ENCODE assay signal across 11 mouse cellular contexts in genomic region chr7:99020353-99020752, GRCm38 (mm10).
DNase-seq lines count a peak whose midpoint lies in the region; ATAC-seq and TF ChIP-seq lines count a peak whose summit lies in the region.
"Had no signal": no experiment of that assay in that cellular context is flagged by ENCODE, and none has a peak within 500 bp of the region (broad histone marks: within the 10 kb centered on the region; RNA-seq: fewer than 3 reads in every experiment).

No protein-coding gene starts in this region.

- H3K27me3 ChIP-seq in stomach, embryonic 16.5 days (ENCODE audit: control insufficient read depth, insufficient read depth, low read length), result no peaks in the 10 kb centered on the region
- H3K27me3 ChIP-seq in stomach, postnatal 0 days (ENCODE audit: control insufficient read depth, insufficient read depth, low read length), result no peaks in the 10 kb centered on the region
- H3K27me3 ChIP-seq in heart, embryonic 15.5 days, result no peaks in the 10 kb centered on the region
- H3K27me3 ChIP-seq in midbrain, embryonic 13.5 days, result no peaks in the 10 kb centered on the region
- H3K27me3 ChIP-seq: lung, embryonic 15.5 days had no signal

- no peak for ATAC-seq in stomach, embryonic 16.5 days (ENCODE audit: insufficient read depth, low FRiP score)
- ATAC-seq in stomach, postnatal 0 days (ENCODE audit: low FRiP score, low TSS enrichment), result no peak
- peak; percentile 60; the same call in 1 of the 2 replicates for ATAC-seq in heart, embryonic 15.5 days (replicated peaks; ENCODE audit: insufficient number of reproducible peaks, insufficient read depth, low FRiP score, low read depth)
- no peak for ATAC-seq in midbrain, embryonic 13.5 days

- no peaks in the 10 kb centered on the region for H3K36me3 ChIP-seq in stomach, embryonic 16.5 days (ENCODE audit: control insufficient read depth, insufficient read depth, low read length)
- H3K36me3 ChIP-seq in stomach, postnatal 0 days (ENCODE audit: control insufficient read depth, insufficient read depth, low read length), result no peaks in the 10 kb centered on the region
- no peaks in the 10 kb centered on the region for H3K36me3 ChIP-seq in heart, embryonic 15.5 days
- H3K36me3 ChIP-seq in midbrain, embryonic 13.5 days, result no peaks in the 10 kb centered on the region
- H3K36me3 ChIP-seq: lung, embryonic 15.5 days had no signal

- peak overlapping the region; percentile 27; the same call in 1 of the 2 replicates for H3K27ac ChIP-seq in stomach, embryonic 16.5 days (ENCODE audit: low read length)
- no peak overlapping the region for H3K27ac ChIP-seq in stomach, postnatal 0 days (replicated peaks)
- peak overlapping the region; percentile 81 for H3K27ac ChIP-seq in gastrocnemius, adult 2 months
- peak overlapping the region; percentile 62 for H3K27ac ChIP-seq in heart, embryonic 15.5 days
- H3K27ac ChIP-seq in midbrain, embryonic 13.5 days, result no peak overlapping the region
- H3K27ac ChIP-seq: lung, embryonic 15.5 days had no signal

- WGBS in stomach, embryonic 16.5 days, result 20% methylated on average over 4 of the region's 4 CpGs
- 15% methylated on average over 4 of the region's 4 CpGs for WGBS in stomach, postnatal 0 days
- WGBS in heart, embryonic 15.5 days, result 15% methylated on average over 4 of the region's 4 CpGs
- WGBS in midbrain, embryonic 13.5 days, result 76% methylated on average over 4 of the region's 4 CpGs

- no peak overlapping the region for H3K4me3 ChIP-seq in stomach, embryonic 16.5 days (replicated peaks; ENCODE audit: low read length)
- no peak overlapping the region for H3K4me3 ChIP-seq in stomach, postnatal 0 days (ENCODE audit: low read depth, low read length)
- H3K4me3 ChIP-seq in gastrocnemius, adult 2 months, result peak overlapping the region; percentile 0
- no peak overlapping the region for H3K4me3 ChIP-seq in heart, embryonic 15.5 days
- H3K4me3 ChIP-seq in midbrain, embryonic 13.5 days (replicated peaks), result no peak overlapping the region
- H3K4me3 ChIP-seq: lung, embryonic 15.5 days had no signal

- no peak for TF ChIP-seq EP300 in stomach, postnatal 0 days (optimal IDR thresholded peaks at IDR 0.05)

- H3K9ac ChIP-seq in stomach, embryonic 16.5 days (ENCODE audit: low read length), result peak overlapping the region; percentile 26; the same call in 1 of the 2 replicates
- no peak overlapping the region for H3K9ac ChIP-seq in stomach, postnatal 0 days (ENCODE audit: low read length)
- H3K9ac ChIP-seq in heart, embryonic 15.5 days, result no peak overlapping the region
- no peak overlapping the region for H3K9ac ChIP-seq in midbrain, embryonic 13.5 days (replicated peaks)
- H3K9ac ChIP-seq: lung, embryonic 15.5 days had no signal

- no peaks in the 10 kb centered on the region for H3K9me3 ChIP-seq in stomach, embryonic 16.5 days (replicated peaks; ENCODE audit: control insufficient read depth, low read length)
- H3K9me3 ChIP-seq in stomach, postnatal 0 days (ENCODE audit: control insufficient read depth, low read length), result no peaks in the 10 kb centered on the region
- no peaks in the 10 kb centered on the region for H3K9me3 ChIP-seq in heart, embryonic 15.5 days (replicated peaks)
- H3K9me3 ChIP-seq in midbrain, embryonic 13.5 days, result no peaks in the 10 kb centered on the region
- H3K9me3 ChIP-seq: lung, embryonic 15.5 days had no signal

- no peak overlapping the region; the same call in 1 of the 2 replicates for H3K4me2 ChIP-seq in stomach, embryonic 16.5 days (ENCODE audit: low read depth, low read length)
- H3K4me2 ChIP-seq in stomach, postnatal 0 days (replicated peaks; ENCODE audit: low read depth), result no peak overlapping the region
- no peak overlapping the region for H3K4me2 ChIP-seq in heart, embryonic 15.5 days
- H3K4me2 ChIP-seq in midbrain, embryonic 13.5 days (replicated peaks), result no peak overlapping the region
- H3K4me2 ChIP-seq: lung, embryonic 15.5 days had no signal

- no peak for TF ChIP-seq CTCF in stomach, postnatal 0 days (IDR thresholded peaks at IDR 0.05; ENCODE audit: low read depth)
- TF ChIP-seq CTCF in gastrocnemius, adult 2 months (IDR thresholded peaks at IDR 0.05), result no peak

- intact Hi-C loops in gastrocnemius, adult 2 months (cut with DNase I), result no loop called here

- peaks cover 26% of the 10 kb centered on the region for H3K4me1 ChIP-seq in stomach, embryonic 16.5 days (ENCODE audit: control insufficient read depth, insufficient read depth, low read length)
- peaks cover 5% of the 10 kb centered on the region; the same call in 1 of the 2 replicates for H3K4me1 ChIP-seq in stomach, postnatal 0 days (replicated peaks; ENCODE audit: control insufficient read depth, insufficient read depth)
- peaks cover 27% of the 10 kb centered on the region for H3K4me1 ChIP-seq in heart, embryonic 15.5 days (replicated peaks)
- peaks cover 4% of the 10 kb centered on the region; the same call in 1 of the 2 replicates for H3K4me1 ChIP-seq in midbrain, embryonic 13.5 days (replicated peaks)

- no peak for DNase-seq in stomach, postnatal 0 days (ENCODE audit: low spot score)
- peak; percentile 79 for DNase-seq in gastrocnemius, adult 2 months
- peak; percentile 63 for DNase-seq in lung, postnatal 36 days
- no peak for DNase-seq in layer of hippocampus, adult 11-12 months (ENCODE audit: low spot score)
- DNase-seq in kidney, postnatal 36 days, result no peak
- DNase-seq: cerebellum, postnatal 14 days; thymus, postnatal 14 days had no signal

Comparison
In these comparisons a context has a peak if more than half of its experiments do, and no peak if none do; other contexts are left out.
1. H3K27ac ChIP-seq: peak in stomach, embryonic 16.5 days (single experiment), gastrocnemius, adult 2 months (single experiment) and heart, embryonic 15.5 days (single experiment); none in stomach, postnatal 0 days (single experiment) and midbrain, embryonic 13.5 days (single experiment).
2. DNase-seq: peak in gastrocnemius, adult 2 months (single experiment) and lung, postnatal 36 days (single experiment); none in stomach, postnatal 0 days (single experiment), layer of hippocampus, adult 11-12 months (single experiment) and kidney, postnatal 36 days (0 of 2).